Mouse (Mus musculus) kidney, postnatal 0 days (tissue): ENCODE measurements at regions not wholly inside any gene's neighbourhood (a gene's known extent, or its start where the extent isn't known, plus 50 kb on each side); places are given as distances from the start of the nearest gene placed in this dataset.
A peak's percentile ranks its signal among the peaks of the same experiment; 100 is the strongest.

Experiments used
- ATAC-seq: fragments of 200-750 bp; cut with Nextera tagmentation; replicated peaks from 2 replicates; pipeline ENCODE4 v1.8.0; 2017; ENCODE audit warnings: low read depth, moderate number of reproducible peaks, moderate TSS enrichment, moderate library complexity; ENCODE audit not compliant: low FRiP score
- DNase-seq: peaks from one replicate; pipeline ENCODE4 v3.0.0-alpha.2; 2016; ENCODE audit warnings: low spot score
- H3K27ac ChIP-seq: fragments of 300-500 bp; sonication (generic); 2 replicates; pipeline ENCODE4 v1.5.1; 2014; ENCODE audit warnings: mild to moderate bottlenecking
- H3K27me3 ChIP-seq: fragments of 300-500 bp; sonication (generic); 2 replicates; pipeline ENCODE4 v1.6.1; 2014; ENCODE audit warnings: low read length, mixed read lengths; ENCODE audit not compliant: insufficient read depth
- H3K36me3 ChIP-seq: fragments of 300-500 bp; sonication (generic); 2 replicates; pipeline ENCODE4 v1.6.1; 2014; ENCODE audit warnings: low read length, mixed read lengths; ENCODE audit not compliant: insufficient read depth
- H3K4me1 ChIP-seq: fragments of 300-500 bp; sonication (generic); replicated peaks from 2 replicates; pipeline ENCODE4 v1.6.1; 2014; ENCODE audit warnings: antibody characterized with exemption, low read length, mixed read lengths; ENCODE audit not compliant: insufficient read depth
- H3K4me2 ChIP-seq: fragments of 300-500 bp; sonication (generic); 2 replicates; pipeline ENCODE4 v1.6.1; 2014; ENCODE audit warnings: mild to moderate bottlenecking, low read length, moderate library complexity, mixed read lengths
- H3K4me3 ChIP-seq: fragments of 300-500 bp; sonication (generic); replicated peaks from 2 replicates; pipeline ENCODE4 v1.5.1; 2014; ENCODE audit warnings: low read depth, low read length
- H3K9ac ChIP-seq: fragments of 300-500 bp; sonication (generic); 2 replicates; pipeline ENCODE4 v1.6.1; 2014; ENCODE audit warnings: low read depth, low read length
- H3K9me3 ChIP-seq: fragments of 300-500 bp; sonication (generic); replicated peaks from 2 replicates; pipeline ENCODE4 v1.6.1; 2016; ENCODE audit warnings: low read length, inconsistent platforms, mixed read lengths
- CTCF ChIP-seq: IDR thresholded peaks from 2 replicates; pipeline ENCODE4 v1.5.1; 2016; ENCODE audit warnings: antibody characterized with exemption, low read depth, mild to moderate bottlenecking, moderate library complexity
- WGBS: fragments of 180-500 bp; shearing (Covaris S2); extraction: QIAGEN DNeasy Blood & Tissue Kit; methylation state at CpG from one replicate; pipeline ENCODE4 v1.1.7; 2014; 5-methylcytosine and 5-hydroxymethylcytosine counted together

DNA sequence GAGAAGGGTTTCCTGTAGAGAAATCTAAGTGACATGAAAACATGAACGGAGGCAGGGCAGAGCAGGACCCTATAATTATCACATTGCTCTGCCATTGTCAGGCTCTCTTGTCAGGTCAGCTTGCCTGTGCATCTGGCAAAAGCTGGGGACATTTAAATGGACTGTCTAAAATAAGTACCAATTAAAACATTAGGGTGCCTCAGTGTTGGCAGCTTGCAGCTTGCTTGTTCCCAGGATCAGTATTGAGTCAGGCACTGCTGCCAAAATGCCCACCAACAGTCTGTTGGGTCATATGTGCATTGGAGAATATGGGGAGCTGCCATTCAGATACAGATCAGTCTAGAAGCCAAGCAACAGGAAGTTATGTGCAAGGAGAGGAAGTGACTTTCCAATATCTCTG, 349.5 kb upstream of the B3gat1 start:
- no peak for ATAC-seq
- no peak for DNase-seq
- H3K27ac ChIP-seq = no peak overlapping the region
- WGBS = 77% methylated on average over 1 of the region's 1 CpGs
- H3K4me2 ChIP-seq = no peak overlapping the region
- H3K36me3 ChIP-seq = no peaks in the 10 kb centered on the region
- H3K9me3 ChIP-seq = no peaks in the 10 kb centered on the region
- H3K4me1 ChIP-seq = no peaks in the 10 kb centered on the region
- no peaks in the 10 kb centered on the region for H3K27me3 ChIP-seq
- H3K4me3 ChIP-seq = no peak overlapping the region
- TF ChIP-seq CTCF = no peak
- H3K9ac ChIP-seq = no peak overlapping the region

DNA sequence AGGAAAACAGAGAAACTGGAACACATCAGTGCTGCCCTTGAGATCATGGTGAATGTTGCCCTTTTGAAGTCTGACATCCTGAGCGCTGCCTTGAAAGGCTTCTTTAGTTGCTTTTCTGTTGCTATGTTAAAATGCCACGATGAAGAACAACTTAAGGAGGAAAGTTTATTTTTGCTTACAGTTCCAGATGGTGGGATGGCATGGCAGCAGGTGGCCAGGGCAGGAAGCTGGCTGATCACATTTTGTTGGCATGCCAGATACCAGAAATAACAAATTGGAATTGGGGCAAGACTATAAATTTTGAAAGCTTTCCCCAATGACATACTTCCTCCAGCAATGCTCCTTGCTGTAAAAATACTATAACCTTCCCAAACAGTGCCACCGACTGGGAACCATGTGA, 334.9 kb upstream of the B3gat1 start:
- Histone ChIP-seq H3K27ac (no peak overlapping the region), H3K4me1 (no peaks in the 10 kb centered on the region), H3K9me3 (no peaks in the 10 kb centered on the region), H3K27me3 (no peaks in the 10 kb centered on the region), H3K4me2 (no peak overlapping the region), H3K4me3 (no peak overlapping the region), H3K36me3 (no peaks in the 10 kb centered on the region), H3K9ac (no peak overlapping the region)
- ATAC-seq (no peak), DNase-seq (no peak)
- TF ChIP-seq CTCF = no peak
- 64% methylated on average over 3 of the region's 3 CpGs for WGBS

DNA sequence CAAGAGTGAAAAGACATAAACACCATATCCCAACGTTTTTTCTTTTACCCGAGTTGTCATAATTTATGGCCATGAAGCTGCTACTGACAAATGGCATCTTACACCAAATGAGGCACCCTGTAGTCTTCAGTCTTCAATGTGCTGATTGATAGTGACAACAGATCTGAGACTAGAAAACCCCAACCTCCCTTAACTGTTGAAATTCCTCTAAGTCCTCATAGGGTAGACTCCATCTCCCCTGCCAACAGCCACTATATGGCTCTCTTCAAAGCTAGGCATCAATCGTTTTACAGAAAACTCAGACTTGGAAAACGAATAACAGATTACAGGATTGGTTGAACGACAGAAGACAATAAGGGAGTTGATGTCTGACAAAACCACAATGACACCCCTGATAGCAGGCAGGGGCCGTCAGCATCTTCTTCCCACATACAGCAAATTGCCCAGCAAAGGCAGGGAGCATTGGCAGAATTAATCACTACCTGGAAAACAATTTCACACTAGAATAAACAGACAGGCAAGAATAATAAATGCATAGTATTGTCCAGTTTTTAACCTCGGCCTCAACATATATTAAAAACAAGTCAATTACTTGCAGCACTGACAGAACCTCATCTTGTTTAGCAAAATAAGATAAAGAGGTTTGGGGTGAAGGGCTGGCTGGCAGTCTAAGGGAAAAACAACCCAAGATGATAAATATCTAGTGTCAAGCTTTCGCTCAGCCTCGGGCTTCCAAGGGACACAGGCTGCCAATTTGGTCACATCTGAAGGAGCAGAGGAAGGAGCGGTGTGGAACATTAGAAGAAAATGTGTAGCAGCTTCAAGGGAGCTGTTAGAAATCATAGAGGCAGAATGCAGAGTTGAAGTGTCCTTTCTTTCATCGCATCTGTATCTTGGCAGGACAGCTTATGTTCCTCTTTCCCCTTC, 310.4 kb upstream of the B3gat1 start:
- Histone ChIP-seq H3K9me3 (no peaks in the 10 kb centered on the region), H3K4me2 (no peak overlapping the region), H3K4me3 (no peak overlapping the region), H3K27ac (no peak overlapping the region), H3K9ac (no peak overlapping the region), H3K36me3 (no peaks in the 10 kb centered on the region), H3K4me1 (no peaks in the 10 kb centered on the region), H3K27me3 (no peaks in the 10 kb centered on the region)
- DNase-seq (peak; percentile 0), ATAC-seq (no peak)
- WGBS = 29% methylated on average over 11 of the region's 11 CpGs
- no peak for TF ChIP-seq CTCF

- no peaks in the 10 kb centered on the region for H3K4me1 ChIP-seq
- DNase-seq (no peak), ATAC-seq (no peak)
- no peaks in the 10 kb centered on the region for H3K27me3 ChIP-seq
- H3K9ac ChIP-seq = no peak overlapping the region
- no peaks in the 10 kb centered on the region for H3K9me3 ChIP-seq
- no peak overlapping the region for H3K27ac ChIP-seq
- no peak overlapping the region for H3K4me2 ChIP-seq
- H3K36me3 ChIP-seq = no peaks in the 10 kb centered on the region
- no peak for TF ChIP-seq CTCF
- WGBS = 67% methylated on average over 2 of the region's 2 CpGs
- H3K4me3 ChIP-seq = no peak overlapping the region
These were observed 298.0 kb upstream of the B3gat1 start for GRCm38 (mm10) chr9:26435507-26435906.

DNA sequence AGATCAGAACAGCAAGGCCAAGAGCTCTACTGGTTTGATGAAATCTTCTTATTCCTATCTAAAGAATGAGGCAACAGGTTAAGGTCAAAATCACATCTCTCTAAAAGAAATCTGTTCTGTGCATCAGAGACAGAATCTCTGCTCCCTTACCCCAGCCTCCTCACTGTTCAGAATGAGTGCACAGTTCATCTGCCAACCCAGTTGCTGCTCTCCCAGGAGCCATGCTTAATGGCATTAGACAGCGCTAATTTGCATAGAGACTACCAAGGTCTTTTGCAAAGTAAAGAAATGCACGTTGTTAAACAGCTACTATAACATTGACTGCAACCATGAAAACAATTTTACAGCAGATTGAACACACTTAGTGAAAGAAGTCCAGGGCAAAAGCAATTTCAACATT, 296.3 kb upstream of the B3gat1 start:
- no peak overlapping the region for H3K27ac ChIP-seq
- no peaks in the 10 kb centered on the region for H3K36me3 ChIP-seq
- H3K4me1 ChIP-seq = no peaks in the 10 kb centered on the region
- H3K4me3 ChIP-seq = no peak overlapping the region
- DNase-seq (no peak), ATAC-seq (no peak)
- no peak overlapping the region for H3K9ac ChIP-seq
- no peak overlapping the region for H3K4me2 ChIP-seq
- no peak for TF ChIP-seq CTCF
- WGBS = 61% methylated on average over 2 of the region's 2 CpGs
- no peaks in the 10 kb centered on the region for H3K9me3 ChIP-seq
- no peaks in the 10 kb centered on the region for H3K27me3 ChIP-seq

DNA sequence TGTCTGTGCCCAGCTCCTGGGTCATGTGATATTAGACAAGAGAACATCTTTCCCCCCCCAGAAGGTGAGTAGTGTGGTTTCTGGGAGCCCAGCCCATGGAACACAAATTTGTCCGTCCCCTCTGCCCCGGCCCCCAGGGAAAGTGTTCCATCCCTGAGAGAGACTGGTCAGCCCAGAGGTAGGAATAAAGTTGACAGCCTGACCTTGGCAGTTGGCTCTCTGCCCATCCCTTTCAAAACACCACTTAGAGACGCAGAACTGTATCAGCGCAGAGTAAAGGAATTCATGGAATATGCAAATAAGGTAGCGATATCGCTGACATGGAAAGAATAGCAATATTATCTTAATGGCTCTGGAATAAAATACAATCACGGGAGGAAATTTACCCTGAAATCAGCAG, 279.6 kb upstream of the B3gat1 start:
- DNase-seq (no peak), ATAC-seq (no peak)
- Histone ChIP-seq H3K36me3 (no peaks in the 10 kb centered on the region), H3K4me1 (no peaks in the 10 kb centered on the region), H3K9me3 (no peaks in the 10 kb centered on the region), H3K9ac (no peak overlapping the region), H3K4me3 (no peak overlapping the region), H3K27me3 (no peaks in the 10 kb centered on the region), H3K27ac (no peak overlapping the region), H3K4me2 (no peak overlapping the region)
- TF ChIP-seq CTCF = no peak
- 79% methylated on average over 7 of the region's 7 CpGs for WGBS
